Mouse (Mus musculus): ENCODE data around the gene Usmg5. TPM values are rescaled to one million over a fixed set of nuclear protein-coding genes. Genes with fewer than 3 reads are reported as not detected.

Gene Usmg5
- polyA plus RNA-seq, 1 experiment from 2014 or later: 3,144 TPM

DNA sequence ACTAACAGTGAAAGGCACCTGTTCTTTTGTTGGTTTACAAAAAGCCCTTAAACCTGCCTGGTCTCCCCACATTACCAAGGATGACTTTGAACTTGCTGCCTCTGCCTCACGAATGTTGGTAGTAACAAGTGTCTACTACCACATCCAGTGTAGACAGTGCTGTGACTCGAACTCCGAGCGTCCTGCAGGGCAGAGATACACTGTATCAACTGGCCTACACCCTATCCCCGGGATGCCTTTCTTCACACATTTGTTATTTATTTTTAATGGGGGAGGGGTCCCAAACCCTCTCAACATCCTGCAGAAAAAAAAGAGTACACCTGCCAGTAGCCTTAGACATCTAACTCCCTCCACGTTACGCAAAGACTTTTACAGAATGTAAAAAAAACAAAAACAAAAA lies 40.6 kb downstream of the Usmg5 start:
- H3K4me3 ChIP-seq (ENCODE audit: low read depth, low read length): peak overlapping the region; percentile 91
- H3K9ac ChIP-seq (ENCODE audit: low read depth, low read length): peak overlapping the region; percentile 70; the same call in 1 of the 2 replicates
- WGBS: 6% methylated on average over 7 of the region's 7 CpGs
- peaks cover 7% of the 10 kb centered on the region for H3K36me3 ChIP-seq (ENCODE audit: control insufficient read depth, insufficient read depth)
- peak overlapping the region; percentile 94 for H3K4me2 ChIP-seq (replicated peaks; ENCODE audit: low read depth)
- H3K27ac ChIP-seq (ENCODE audit: low read depth, low read length): peak overlapping the region; percentile 82; the same call in 1 of the 2 replicates
- 0 out of 2 replicates have a peak, but pooled peaks cover 3% of the 10 kb centered on the region for H3K4me1 ChIP-seq (replicated peaks; ENCODE audit: control insufficient read depth, insufficient read depth, low read length)
- ATAC-seq: no peak
- no peaks in the 10 kb centered on the region for H3K27me3 ChIP-seq (replicated peaks; ENCODE audit: control insufficient read depth, insufficient read depth, low read length)
- no peaks in the 10 kb centered on the region for H3K9me3 ChIP-seq (ENCODE audit: control insufficient read depth)
- no peak for TF ChIP-seq CTCF (IDR thresholded peaks at IDR 0.05; ENCODE audit: low read depth)

DNA sequence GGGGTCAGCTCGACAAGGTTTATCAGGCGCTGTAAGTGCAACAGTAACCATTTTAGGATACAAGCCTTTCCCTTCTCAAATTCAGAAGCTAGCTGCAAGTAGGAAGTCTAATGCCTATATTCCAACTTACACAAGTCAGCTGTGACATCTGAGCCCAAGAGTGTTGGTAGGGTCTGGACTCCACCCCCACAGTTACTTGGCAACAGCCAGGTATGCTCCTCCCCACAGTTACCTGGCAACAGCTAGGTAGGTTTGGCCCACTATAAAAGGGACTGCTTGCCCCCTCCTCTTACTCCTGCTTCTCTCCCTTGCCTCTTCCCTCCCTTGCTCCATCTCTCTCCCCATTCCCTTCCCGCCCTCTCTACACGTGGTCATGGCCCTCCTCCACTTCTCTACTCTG lies 41.4 kb downstream of the Usmg5 start:
- Histone ChIP-seq H3K36me3 (ENCODE audit: control insufficient read depth, insufficient read depth) (peaks cover 11% of the 10 kb centered on the region), H3K27me3 (replicated peaks; ENCODE audit: control insufficient read depth, insufficient read depth, low read length) (no peaks in the 10 kb centered on the region), H3K9me3 (ENCODE audit: control insufficient read depth) (no peaks in the 10 kb centered on the region), H3K9ac (ENCODE audit: low read depth, low read length) (no peak overlapping the region), H3K4me3 (ENCODE audit: low read depth, low read length) (no peak overlapping the region), H3K4me1 (replicated peaks; ENCODE audit: control insufficient read depth, insufficient read depth, low read length) (0 out of 2 replicates have a peak, but pooled peaks cover 3% of the 10 kb centered on the region), H3K4me2 (replicated peaks; ENCODE audit: low read depth) (no peak overlapping the region), H3K27ac (ENCODE audit: low read depth, low read length) (no peak overlapping the region)
- ATAC-seq: no peak
- 65% methylated on average over 4 of the region's 4 CpGs for WGBS
- no peak for TF ChIP-seq CTCF (IDR thresholded peaks at IDR 0.05; ENCODE audit: low read depth)

DNA sequence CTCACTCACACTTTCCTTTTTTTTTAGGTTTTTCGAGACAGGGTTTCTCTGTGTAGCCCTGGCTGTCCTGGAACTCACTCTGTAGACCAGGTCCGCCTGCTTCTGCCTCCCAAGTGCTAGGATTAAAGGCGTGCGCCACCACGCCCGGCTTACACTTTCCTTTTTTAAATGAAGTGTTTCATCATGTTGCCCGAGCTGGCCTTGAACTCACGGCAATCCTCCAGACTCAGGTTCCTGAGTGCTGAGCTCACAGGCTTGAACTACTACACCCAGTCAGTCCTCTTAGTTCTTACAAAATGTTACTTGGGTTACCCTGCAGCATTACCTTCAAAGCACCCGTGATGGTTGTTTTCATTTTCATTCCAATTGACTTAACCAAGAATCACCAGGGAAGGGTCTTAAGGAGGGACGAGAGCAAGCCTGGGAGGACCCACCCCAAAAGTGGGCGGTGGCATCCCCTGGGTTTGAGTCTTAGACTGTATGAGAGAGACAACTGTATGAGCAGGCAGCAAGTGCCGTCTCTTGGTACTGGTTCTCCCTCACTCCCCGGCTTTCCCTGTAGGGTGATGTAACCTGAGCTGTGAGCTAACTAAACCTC lies 43.1 kb downstream of the Usmg5 start:
- no peak overlapping the region for H3K9ac ChIP-seq (ENCODE audit: low read depth, low read length)
- H3K9me3 ChIP-seq (ENCODE audit: control insufficient read depth): no peaks in the 10 kb centered on the region
- no peak overlapping the region for H3K27ac ChIP-seq (ENCODE audit: low read depth, low read length)
- no peak overlapping the region for H3K4me2 ChIP-seq (replicated peaks; ENCODE audit: low read depth)
- no peak for ATAC-seq
- H3K27me3 ChIP-seq (replicated peaks; ENCODE audit: control insufficient read depth, insufficient read depth, low read length): no peaks in the 10 kb centered on the region
- no peak overlapping the region for H3K4me3 ChIP-seq (ENCODE audit: low read depth, low read length)
- WGBS: 80% methylated on average over 13 of the region's 13 CpGs
- H3K36me3 ChIP-seq (ENCODE audit: control insufficient read depth, insufficient read depth): peaks cover 11% of the 10 kb centered on the region
- no peak for TF ChIP-seq CTCF (IDR thresholded peaks at IDR 0.05; ENCODE audit: low read depth)
- 0 out of 2 replicates have a peak, but pooled peaks cover 3% of the 10 kb centered on the region for H3K4me1 ChIP-seq (replicated peaks; ENCODE audit: control insufficient read depth, insufficient read depth, low read length)

DNA sequence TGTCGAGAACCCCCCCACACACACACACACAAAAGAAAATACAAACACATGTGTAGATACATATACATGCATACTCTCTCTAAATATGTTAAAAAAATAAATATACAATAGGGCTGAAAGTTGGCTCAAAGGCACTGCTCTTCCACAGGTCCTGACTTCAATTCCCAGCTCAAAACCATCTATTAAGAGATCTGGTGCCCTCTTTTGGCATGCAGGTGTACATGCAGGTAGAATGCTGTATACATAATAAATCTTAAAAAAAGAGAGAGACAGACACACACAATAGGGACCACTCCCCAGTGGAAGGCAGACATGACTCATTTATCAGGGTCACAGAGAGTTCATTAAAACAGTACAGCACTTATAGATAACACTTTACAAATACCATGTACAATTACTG lies 44.1 kb downstream of the Usmg5 start:
- no peak overlapping the region for H3K4me2 ChIP-seq (replicated peaks; ENCODE audit: low read depth)
- H3K9ac ChIP-seq (ENCODE audit: low read depth, low read length): no peak overlapping the region
- ATAC-seq: no peak
- peaks cover 11% of the 10 kb centered on the region for H3K36me3 ChIP-seq (ENCODE audit: control insufficient read depth, insufficient read depth)
- WGBS: 87% methylated on average over 1 of the region's 1 CpGs
- no peaks in the 10 kb centered on the region for H3K27me3 ChIP-seq (replicated peaks; ENCODE audit: control insufficient read depth, insufficient read depth, low read length)
- peak; percentile 59 for TF ChIP-seq CTCF (IDR thresholded peaks at IDR 0.05; ENCODE audit: low read depth)
- H3K4me3 ChIP-seq (ENCODE audit: low read depth, low read length): no peak overlapping the region
- 0 out of 2 replicates have a peak, but pooled peaks cover 3% of the 10 kb centered on the region for H3K4me1 ChIP-seq (replicated peaks; ENCODE audit: control insufficient read depth, insufficient read depth, low read length)
- H3K27ac ChIP-seq (ENCODE audit: low read depth, low read length): no peak overlapping the region
- H3K9me3 ChIP-seq (ENCODE audit: control insufficient read depth): no peaks in the 10 kb centered on the region

DNA sequence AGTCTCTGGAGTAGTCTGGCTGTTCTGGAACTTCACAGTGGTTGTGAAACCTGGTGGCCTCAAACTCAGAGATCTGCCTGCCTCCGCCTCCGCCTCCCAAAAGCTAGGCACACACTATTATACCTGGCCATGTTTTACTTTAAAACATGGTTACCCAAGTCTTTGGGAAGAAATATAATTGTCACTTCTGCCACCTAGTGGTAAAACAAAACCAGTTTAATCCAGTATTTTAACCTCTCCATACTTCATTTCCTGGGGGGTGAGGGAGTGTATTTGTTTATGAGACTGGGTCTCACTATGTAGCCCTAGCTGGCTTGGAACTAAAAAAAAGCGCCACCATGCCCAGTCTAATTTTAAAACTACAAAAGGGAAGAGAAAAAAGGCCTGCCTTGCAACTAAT lies 46.8 kb downstream of the Usmg5 start:
- ATAC-seq: no peak
- peak; percentile 61 for TF ChIP-seq CTCF (IDR thresholded peaks at IDR 0.05; ENCODE audit: low read depth)
- Histone ChIP-seq H3K27ac (ENCODE audit: low read depth, low read length) (no peak overlapping the region), H3K4me1 (replicated peaks; ENCODE audit: control insufficient read depth, insufficient read depth, low read length) (no peaks in the 10 kb centered on the region), H3K9me3 (ENCODE audit: control insufficient read depth) (no peaks in the 10 kb centered on the region), H3K27me3 (replicated peaks; ENCODE audit: control insufficient read depth, insufficient read depth, low read length) (no peaks in the 10 kb centered on the region), H3K9ac (ENCODE audit: low read depth, low read length) (no peak overlapping the region), H3K4me2 (replicated peaks; ENCODE audit: low read depth) (no peak overlapping the region), H3K36me3 (ENCODE audit: control insufficient read depth, insufficient read depth) (peaks cover 16% of the 10 kb centered on the region), H3K4me3 (ENCODE audit: low read depth, low read length) (no peak overlapping the region)
- 87% methylated on average over 3 of the region's 3 CpGs for WGBS

DNA sequence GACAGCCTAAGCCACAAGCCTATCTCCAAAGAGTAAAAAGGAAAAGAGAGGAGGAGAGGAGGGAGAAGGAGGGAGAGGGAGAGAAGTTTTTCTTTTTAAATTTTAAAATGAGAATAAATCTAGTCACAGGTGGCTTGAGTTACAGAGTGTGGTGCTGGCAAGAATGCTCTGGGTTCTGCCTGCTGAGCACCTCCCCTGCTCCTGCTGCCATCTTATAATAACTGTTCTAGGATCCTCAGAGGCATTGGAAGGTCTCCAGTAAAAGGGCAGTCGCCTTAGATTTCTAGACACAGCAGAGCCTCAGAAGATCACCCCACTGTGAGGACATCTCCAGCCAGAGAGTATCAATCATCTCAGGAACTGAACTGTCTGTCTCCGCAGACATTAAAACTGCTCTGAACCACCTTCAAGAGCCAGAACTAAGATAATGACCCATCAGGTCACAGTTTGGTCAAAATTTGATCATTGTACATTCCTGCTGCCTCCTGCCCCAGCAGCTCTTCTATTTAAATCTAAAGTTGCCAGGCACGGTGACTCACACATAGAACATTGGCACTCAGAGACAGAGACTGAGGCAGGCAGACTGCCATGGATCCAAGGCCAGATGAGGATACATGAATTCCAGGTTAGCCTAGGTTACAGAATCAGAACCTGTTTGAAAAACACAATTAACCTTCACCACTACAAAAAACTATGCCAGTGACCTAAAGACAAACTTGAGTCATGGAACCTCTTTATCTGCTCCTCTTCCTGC lies 49.5 kb downstream of the Usmg5 start:
- no peak for TF ChIP-seq CTCF (IDR thresholded peaks at IDR 0.05; ENCODE audit: low read depth)
- Histone ChIP-seq H3K4me1 (replicated peaks; ENCODE audit: control insufficient read depth, insufficient read depth, low read length) (no peaks in the 10 kb centered on the region), H3K4me3 (ENCODE audit: low read depth, low read length) (no peak overlapping the region), H3K9me3 (ENCODE audit: control insufficient read depth) (no peaks in the 10 kb centered on the region), H3K36me3 (ENCODE audit: control insufficient read depth, insufficient read depth) (peaks cover 15% of the 10 kb centered on the region), H3K27me3 (replicated peaks; ENCODE audit: control insufficient read depth, insufficient read depth, low read length) (no peaks in the 10 kb centered on the region), H3K4me2 (replicated peaks; ENCODE audit: low read depth) (no peak overlapping the region), H3K9ac (ENCODE audit: low read depth, low read length) (no peak overlapping the region), H3K27ac (ENCODE audit: low read depth, low read length) (no peak overlapping the region)
- no peak for ATAC-seq
- WGBS: 90% methylated on average over 3 of the region's 3 CpGs

All from intestine, postnatal 0 days (tissue).